Mouse (Mus musculus): ENCODE measurements around the gene Fa2h. TPM values are rescaled to one million over a fixed set of nuclear protein-coding genes. Genes with fewer than 3 reads are reported as not detected.

Fa2h gene
- not detected in 2 replicates for polyA plus RNA-seq (2014; fragmentation: Nextera tagmentation; extraction: Ambion mirVana)

DNA sequence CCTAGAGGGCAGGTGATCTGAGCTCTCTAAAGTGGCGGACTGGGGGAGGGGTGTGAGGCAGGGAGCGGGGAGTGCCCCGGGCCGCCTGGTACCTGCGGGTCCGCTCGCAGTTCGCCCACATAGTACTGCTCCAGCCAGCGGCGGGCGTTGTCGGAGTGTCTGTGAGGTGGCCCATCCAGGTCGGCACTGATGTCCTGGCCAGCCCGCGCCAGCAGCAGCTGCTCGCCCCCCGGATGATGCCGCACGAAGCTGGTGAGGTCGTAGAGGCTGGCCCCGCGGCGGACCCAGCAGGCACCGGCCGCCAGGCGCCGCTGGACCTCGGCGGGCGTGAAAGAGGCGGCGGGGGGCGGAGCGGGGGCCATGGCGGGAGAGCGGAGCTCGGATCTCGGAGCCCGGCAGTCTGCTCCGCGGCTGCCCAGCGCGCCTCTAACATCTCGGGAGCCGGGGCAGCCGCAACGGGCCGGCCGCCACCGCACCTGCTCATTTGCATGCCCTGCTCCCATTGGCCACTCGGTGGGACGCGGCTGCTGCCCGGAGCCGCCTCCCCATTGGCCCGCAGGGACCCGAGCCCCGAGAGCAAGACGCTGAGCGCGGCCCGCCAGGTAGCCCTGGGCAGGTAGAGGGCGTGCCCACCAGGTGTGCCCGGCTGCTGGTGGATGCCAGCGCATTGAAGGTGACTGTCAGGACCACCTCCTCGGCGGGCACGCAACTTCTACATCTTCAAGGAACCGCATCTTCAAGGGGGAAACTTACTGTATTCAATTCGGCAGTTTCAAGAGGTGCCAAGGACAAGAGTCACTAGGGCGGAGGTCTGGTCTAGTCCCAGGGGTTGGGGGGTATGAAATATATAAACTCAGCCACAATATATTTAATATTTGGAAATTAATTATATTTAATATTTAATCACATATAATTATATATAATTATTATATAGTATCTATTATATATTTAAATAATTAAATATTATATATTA is at the start of gene Fa2h:
TSS of gene Fa2h (minus strand) at position 434 of the 973 bp plus-strand sequence.
- peak within 1 kb of the TSS; percentile 39; the same call in 1 of the 2 replicates for H3K9ac ChIP-seq (replicated peaks; ENCODE audit: low read length)
- no peaks in the 10 kb centered on the region for H3K9me3 ChIP-seq (replicated peaks; ENCODE audit: control insufficient read depth, low read length)
- peak within 1 kb of the TSS; percentile 93 for H3K4me2 ChIP-seq (ENCODE audit: low read depth, low read length)
- no peak within 1 kb of the TSS for H3K27ac ChIP-seq (replicated peaks; ENCODE audit: low read depth, low read length)
- H3K4me3 ChIP-seq (ENCODE audit: low read depth, low read length) = peak within 1 kb of the TSS; percentile 33
- peaks cover 27% of the 10 kb centered on the region for H3K27me3 ChIP-seq (ENCODE audit: control insufficient read depth, insufficient read depth, low read length)
- under 1% methylated on average over 59 of the region's 71 CpGs for WGBS
- ATAC-seq (replicated peaks; ENCODE audit: insufficient number of reproducible peaks, low FRiP score, low TSS enrichment, low read depth) = peak; percentile 95
- no peaks in the 10 kb centered on the region for H3K4me1 ChIP-seq (ENCODE audit: control insufficient read depth, insufficient read depth, low read length)
- DNase-seq (ENCODE audit: low spot score) = peak; percentile 86
- no peaks in the 10 kb centered on the region for H3K36me3 ChIP-seq (replicated peaks; ENCODE audit: control insufficient read depth, insufficient read depth, low read depth, low read length)

DNA sequence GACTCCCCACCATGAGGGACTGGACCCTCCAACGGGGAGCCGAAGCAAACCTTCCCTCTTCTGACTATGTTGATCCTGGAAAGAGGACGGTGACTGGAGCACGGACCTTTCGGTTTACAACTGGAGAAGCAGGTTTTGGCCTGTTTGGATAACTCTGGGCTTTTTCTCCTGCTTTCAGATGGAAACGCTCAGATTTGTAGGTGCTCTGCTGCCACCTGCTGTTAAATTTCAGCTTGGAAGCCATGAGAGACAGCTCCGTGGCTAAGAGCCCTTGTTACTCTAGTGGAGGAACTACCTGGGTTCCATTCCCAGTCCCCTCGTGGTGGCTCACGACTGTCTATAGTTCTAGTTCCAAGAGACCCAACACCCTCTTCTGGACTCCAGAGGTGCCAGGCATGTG is 45.6 kb upstream of the Fa2h start:
- Histone ChIP-seq H3K9me3 (replicated peaks; ENCODE audit: control insufficient read depth, low read length) (no peaks in the 10 kb centered on the region), H3K4me2 (ENCODE audit: low read depth, low read length) (no peak overlapping the region), H3K27me3 (ENCODE audit: control insufficient read depth, insufficient read depth, low read length) (no peaks in the 10 kb centered on the region), H3K4me1 (ENCODE audit: control insufficient read depth, insufficient read depth, low read length) (no peaks in the 10 kb centered on the region), H3K36me3 (replicated peaks; ENCODE audit: control insufficient read depth, insufficient read depth, low read depth, low read length) (no peaks in the 10 kb centered on the region), H3K4me3 (ENCODE audit: low read depth, low read length) (no peak overlapping the region), H3K27ac (replicated peaks; ENCODE audit: low read depth, low read length) (no peak overlapping the region), H3K9ac (replicated peaks; ENCODE audit: low read length) (0 out of 2 replicates have a peak overlapping the region, but pooled peaks have one; percentile 1)
- ATAC-seq (replicated peaks; ENCODE audit: insufficient number of reproducible peaks, low FRiP score, low TSS enrichment, low read depth) = no peak
- WGBS = 23% methylated on average over 9 of the region's 9 CpGs
- peak; percentile 89 for DNase-seq (ENCODE audit: low spot score)

GRCm38 (mm10) chr8:111435071-111435828 is 41.6 kb upstream of the Fa2h start:
- 65% methylated on average over 11 of the region's 11 CpGs for WGBS
- H3K4me3 ChIP-seq (ENCODE audit: low read depth, low read length) = no peak overlapping the region
- H3K9ac ChIP-seq (replicated peaks; ENCODE audit: low read length) = no peak overlapping the region
- ATAC-seq (replicated peaks; ENCODE audit: insufficient number of reproducible peaks, low FRiP score, low TSS enrichment, low read depth) = no peak
- H3K4me1 ChIP-seq (ENCODE audit: control insufficient read depth, insufficient read depth, low read length) = no peaks in the 10 kb centered on the region
- H3K36me3 ChIP-seq (replicated peaks; ENCODE audit: control insufficient read depth, insufficient read depth, low read depth, low read length) = no peaks in the 10 kb centered on the region
- DNase-seq (ENCODE audit: low spot score) = peak; percentile 3
- no peak overlapping the region for H3K27ac ChIP-seq (replicated peaks; ENCODE audit: low read depth, low read length)
- no peaks in the 10 kb centered on the region for H3K9me3 ChIP-seq (replicated peaks; ENCODE audit: control insufficient read depth, low read length)
- H3K27me3 ChIP-seq (ENCODE audit: control insufficient read depth, insufficient read depth, low read length) = no peaks in the 10 kb centered on the region
- H3K4me2 ChIP-seq (ENCODE audit: low read depth, low read length) = no peak overlapping the region

GRCm38 (mm10) chr8:111424646-111425045 is 31.0 kb upstream of the Fa2h start:
- Histone ChIP-seq H3K9ac (replicated peaks; ENCODE audit: low read length) (no peak overlapping the region), H3K4me2 (ENCODE audit: low read depth, low read length) (no peak overlapping the region), H3K4me1 (ENCODE audit: control insufficient read depth, insufficient read depth, low read length) (no peaks in the 10 kb centered on the region), H3K36me3 (replicated peaks; ENCODE audit: control insufficient read depth, insufficient read depth, low read depth, low read length) (no peaks in the 10 kb centered on the region), H3K27me3 (ENCODE audit: control insufficient read depth, insufficient read depth, low read length) (no peaks in the 10 kb centered on the region), H3K27ac (replicated peaks; ENCODE audit: low read depth, low read length) (no peak overlapping the region), H3K9me3 (replicated peaks; ENCODE audit: control insufficient read depth, low read length) (no peaks in the 10 kb centered on the region), H3K4me3 (ENCODE audit: low read depth, low read length) (no peak overlapping the region)
- WGBS = 90% methylated on average over 9 of the region's 9 CpGs
- ATAC-seq (replicated peaks; ENCODE audit: insufficient number of reproducible peaks, low FRiP score, low TSS enrichment, low read depth) (no peak), DNase-seq (ENCODE audit: low spot score) (no peak)

DNA sequence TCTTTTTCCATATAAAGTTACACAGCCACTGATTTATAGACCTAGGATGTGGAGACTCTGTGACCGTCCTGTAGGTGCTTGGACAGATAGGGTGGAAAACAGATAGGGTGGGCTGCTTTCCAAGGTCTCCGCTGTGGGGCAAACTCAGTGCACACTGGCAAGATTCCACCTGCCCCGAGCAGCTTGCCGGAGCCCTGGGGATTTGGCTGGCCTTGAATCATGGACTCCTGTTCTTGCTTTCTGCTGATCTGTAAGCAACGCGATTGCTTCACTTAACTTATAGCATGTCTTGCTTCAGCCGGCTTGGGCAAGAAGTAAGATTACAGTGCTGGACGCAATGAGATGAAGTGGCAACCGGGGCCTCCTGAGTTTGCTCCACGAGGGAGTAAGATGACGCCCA is 30.6 kb upstream of the Fa2h start:
- Histone ChIP-seq H3K27ac (replicated peaks; ENCODE audit: low read depth, low read length) (no peak overlapping the region), H3K4me1 (ENCODE audit: control insufficient read depth, insufficient read depth, low read length) (no peaks in the 10 kb centered on the region), H3K36me3 (replicated peaks; ENCODE audit: control insufficient read depth, insufficient read depth, low read depth, low read length) (no peaks in the 10 kb centered on the region), H3K27me3 (ENCODE audit: control insufficient read depth, insufficient read depth, low read length) (no peaks in the 10 kb centered on the region), H3K4me2 (ENCODE audit: low read depth, low read length) (no peak overlapping the region), H3K4me3 (ENCODE audit: low read depth, low read length) (no peak overlapping the region), H3K9me3 (replicated peaks; ENCODE audit: control insufficient read depth, low read length) (no peaks in the 10 kb centered on the region), H3K9ac (replicated peaks; ENCODE audit: low read length) (no peak overlapping the region)
- ATAC-seq (replicated peaks; ENCODE audit: insufficient number of reproducible peaks, low FRiP score, low TSS enrichment, low read depth) (no peak), DNase-seq (ENCODE audit: low spot score) (no peak)
- WGBS = 87% methylated on average over 11 of the region's 11 CpGs

GRCm38 (mm10) chr8:111422614-111423013 is 29.0 kb upstream of the Fa2h start:
- no peaks in the 10 kb centered on the region for H3K36me3 ChIP-seq (replicated peaks; ENCODE audit: control insufficient read depth, insufficient read depth, low read depth, low read length)
- no peaks in the 10 kb centered on the region for H3K27me3 ChIP-seq (ENCODE audit: control insufficient read depth, insufficient read depth, low read length)
- no peaks in the 10 kb centered on the region for H3K9me3 ChIP-seq (replicated peaks; ENCODE audit: control insufficient read depth, low read length)
- H3K4me2 ChIP-seq (ENCODE audit: low read depth, low read length) = no peak overlapping the region
- no peak overlapping the region for H3K27ac ChIP-seq (replicated peaks; ENCODE audit: low read depth, low read length)
- 84% methylated on average over 2 of the region's 2 CpGs for WGBS
- no peak overlapping the region for H3K4me3 ChIP-seq (ENCODE audit: low read depth, low read length)
- no peak overlapping the region for H3K9ac ChIP-seq (replicated peaks; ENCODE audit: low read length)
- ATAC-seq (replicated peaks; ENCODE audit: insufficient number of reproducible peaks, low FRiP score, low TSS enrichment, low read depth) = no peak
- no peaks in the 10 kb centered on the region for H3K4me1 ChIP-seq (ENCODE audit: control insufficient read depth, insufficient read depth, low read length)
- DNase-seq (ENCODE audit: low spot score) = no peak

DNA sequence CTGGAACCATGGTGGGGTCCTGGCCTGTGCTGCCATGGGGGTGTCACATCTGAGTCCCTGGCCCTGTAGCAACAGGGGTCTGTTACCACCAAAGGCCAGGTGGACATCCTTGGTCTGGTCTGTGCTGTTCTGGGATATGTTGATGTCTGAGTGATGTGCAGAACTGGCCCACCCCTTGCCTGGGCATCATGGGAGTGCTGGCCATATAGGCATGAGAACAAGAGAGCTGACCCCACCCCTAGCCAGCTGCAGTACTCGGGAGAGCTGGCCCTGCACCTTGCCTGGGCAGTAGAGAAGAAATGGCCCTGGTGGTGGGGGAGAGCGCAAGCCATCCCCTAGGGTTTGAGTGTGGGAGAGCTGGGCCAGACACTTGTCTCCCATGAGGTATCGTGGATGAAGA is 25.5 kb upstream of the Fa2h start:
- Histone ChIP-seq H3K27me3 (ENCODE audit: control insufficient read depth, insufficient read depth, low read length) (no peaks in the 10 kb centered on the region), H3K9me3 (replicated peaks; ENCODE audit: control insufficient read depth, low read length) (no peaks in the 10 kb centered on the region), H3K27ac (replicated peaks; ENCODE audit: low read depth, low read length) (no peak overlapping the region), H3K36me3 (replicated peaks; ENCODE audit: control insufficient read depth, insufficient read depth, low read depth, low read length) (no peaks in the 10 kb centered on the region), H3K4me3 (ENCODE audit: low read depth, low read length) (no peak overlapping the region), H3K9ac (replicated peaks; ENCODE audit: low read length) (no peak overlapping the region), H3K4me1 (ENCODE audit: control insufficient read depth, insufficient read depth, low read length) (no peaks in the 10 kb centered on the region), H3K4me2 (ENCODE audit: low read depth, low read length) (no peak overlapping the region)
- ATAC-seq (replicated peaks; ENCODE audit: insufficient number of reproducible peaks, low FRiP score, low TSS enrichment, low read depth) (peak; percentile 44), DNase-seq (ENCODE audit: low spot score) (no peak)
- 80% methylated on average over 3 of the region's 3 CpGs for WGBS

Measured in embryonic facial prominence, embryonic 11.5 days (tissue).